Mouse (Mus musculus): ENCODE data around the gene Coro1c.

GRCm38 (mm10) chr5:113889912-113890311 is 18.6 kb downstream of the Coro1c start:
- TF ChIP-seq CTCF (IDR thresholded peaks at IDR 0.05; ENCODE audit: low read depth, low read length) (no peak), POLR2A (IDR thresholded peaks at IDR 0.05; ENCODE audit: borderline replicate concordance, low read depth, low read length) (no peak)

All from bone marrow macrophage, adult 2 months (primary cell).